ENCODE assay signal across 9 mouse cellular contexts in genomic region chr14:25701986-25702385, GRCm38 (mm10). TPM values are rescaled to one million over a fixed set of nuclear protein-coding genes. Genes with fewer than 3 reads are reported as not detected.
DNase-seq lines count a peak whose midpoint lies in the region; ATAC-seq and TF ChIP-seq lines count a peak whose summit lies in the region.
"Had no signal": no experiment of that assay in that cellular context is flagged by ENCODE, and none has a peak within 500 bp of the region (broad histone marks: within the 10 kb centered on the region; RNA-seq: fewer than 3 reads in every experiment).

No protein-coding gene starts in this region.

- TF ChIP-seq EP300 in CH12.LX (IDR thresholded peaks at IDR 0.05; ENCODE audit: low read length) = no peak

- peak; percentile 83 for TF ChIP-seq CTCF in kidney, postnatal 0 days (IDR thresholded peaks at IDR 0.05; ENCODE audit: low read depth)
- peak in 1 of 2 experiments; percentile 78; a peak in 3 of 4 replicates for TF ChIP-seq CTCF in CH12.LX (conservative IDR thresholded peaks at IDR 0.05 in 1 of 2, IDR thresholded peaks at IDR 0.05 in 1 of 2; ENCODE audit: low read depth in 2 of 2, low read length in 2 of 2)

- H3K4me1 ChIP-seq in kidney, postnatal 0 days (replicated peaks; ENCODE audit: insufficient read depth, low read length) = no peaks in the 10 kb centered on the region
- no peaks in the 10 kb centered on the region for H3K4me1 ChIP-seq in kidney, embryonic 15.5 days
- H3K4me1 ChIP-seq in CH12.LX (ENCODE audit: control insufficient read depth in 1 of 2, insufficient read depth in 2 of 2) = no peaks in the 10 kb centered on the region
- no peaks in the 10 kb centered on the region for H3K4me1 ChIP-seq in intestine, embryonic 15.5 days (replicated peaks)

- no peak for ATAC-seq in kidney, postnatal 0 days (replicated peaks; ENCODE audit: low FRiP score, low read depth)
- no peak for ATAC-seq in kidney, embryonic 15.5 days (replicated peaks; ENCODE audit: low FRiP score)
- ATAC-seq in activated CD4-positive, CD25-positive, alpha-beta regulatory T cell, adult 4 months = peak; percentile 32
- peak; percentile 39 for ATAC-seq in intestine, embryonic 15.5 days

- dilution Hi-C loops in CH12.LX (cut with MboI; ENCODE audit: extremely low pct_ligation_motif_present, extremely low pct_unique_long_range_greater_than_20kb, low sequenced_read_pairs) = no loop called here

- no peak for TF ChIP-seq POLR2A in CH12.LX (IDR thresholded peaks at IDR 0.05; ENCODE audit: low read depth, low read length)

- peak; percentile 83 for TF ChIP-seq RAD21 in CH12.LX (IDR thresholded peaks at IDR 0.05; ENCODE audit: low read depth, low read length)

- H3K4me3 ChIP-seq in kidney, postnatal 0 days (replicated peaks; ENCODE audit: low read depth, low read length) = no peak overlapping the region
- H3K4me3 ChIP-seq in kidney, embryonic 15.5 days (replicated peaks) = no peak overlapping the region
- H3K4me3 ChIP-seq in CH12.LX (replicated peaks in 1 of 3; ENCODE audit: low read depth in 2 of 3, low read length in 2 of 3, poor library complexity in 1 of 3) = no peak overlapping the region
- H3K4me3 ChIP-seq in intestine, embryonic 15.5 days (replicated peaks) = no peak overlapping the region
- H3K4me3 ChIP-seq: megakaryocyte, embryonic 14.5 days had no signal

- H3K4me2 ChIP-seq in kidney, postnatal 0 days (ENCODE audit: low read length) = no peak overlapping the region
- no peak overlapping the region for H3K4me2 ChIP-seq in kidney, embryonic 15.5 days
- H3K4me2 ChIP-seq in CH12.LX (ENCODE audit: insufficient read depth, low read depth, poor library complexity, severe bottlenecking) = no peak overlapping the region
- H3K4me2 ChIP-seq in intestine, embryonic 15.5 days (replicated peaks) = no peak overlapping the region

- H3K36me3 ChIP-seq in kidney, postnatal 0 days (ENCODE audit: insufficient read depth, low read length) = peaks cover 29% of the 10 kb centered on the region
- H3K36me3 ChIP-seq in kidney, embryonic 15.5 days = peaks cover 39% of the 10 kb centered on the region
- H3K36me3 ChIP-seq in CH12.LX (replicated peaks in 1 of 2; ENCODE audit: control insufficient read depth in 1 of 2, insufficient read depth in 1 of 2, low read length in 1 of 2) = peaks cover 26 to 44% of the 10 kb centered on the region in 2 experiments
- H3K36me3 ChIP-seq in intestine, embryonic 15.5 days = peaks cover 26% of the 10 kb centered on the region

- DNase-seq in kidney, postnatal 0 days (ENCODE audit: low spot score) = peak; percentile 88
- DNase-seq in CH12.LX (ENCODE audit: extremely low read depth) = peak; percentile 53
- peak; percentile 51 for DNase-seq in thymus, postnatal 25 days
- no peak for DNase-seq in adrenal gland, postnatal 25 days
- no peak for DNase-seq in adrenal gland, adult 8-10 months

- no peaks in the 10 kb centered on the region for H3K9me3 ChIP-seq in kidney, postnatal 0 days (replicated peaks; ENCODE audit: low read length)
- no peaks in the 10 kb centered on the region for H3K9me3 ChIP-seq in kidney, embryonic 15.5 days (replicated peaks)
- no peaks in the 10 kb centered on the region for H3K9me3 ChIP-seq in CH12.LX (replicated peaks; ENCODE audit: low read length)
- H3K9me3 ChIP-seq in intestine, embryonic 15.5 days = no peaks in the 10 kb centered on the region
- H3K9me3 ChIP-seq: megakaryocyte, embryonic 14.5 days had no signal

- H3K9ac ChIP-seq in kidney, postnatal 0 days (ENCODE audit: low read depth, low read length) = no peak overlapping the region
- H3K9ac ChIP-seq in kidney, embryonic 15.5 days = no peak overlapping the region
- H3K9ac ChIP-seq in CH12.LX (ENCODE audit: insufficient read depth, low read depth) = no peak overlapping the region
- H3K9ac ChIP-seq in intestine, embryonic 15.5 days = no peak overlapping the region

- no peak overlapping the region for H3K27ac ChIP-seq in kidney, postnatal 0 days
- no peak overlapping the region for H3K27ac ChIP-seq in kidney, embryonic 15.5 days
- no peak overlapping the region for H3K27ac ChIP-seq in CH12.LX (ENCODE audit: insufficient read depth, low read depth)
- H3K27ac ChIP-seq in intestine, embryonic 15.5 days = no peak overlapping the region

- in situ Hi-C loops in CH12.LX (cut with MboI; ENCODE audit: low pct_ligation_motif_present, low pct_unique_long_range_greater_than_20kb, low sequenced_read_pairs) = no loop called here

- H3K27me3 ChIP-seq in kidney, postnatal 0 days (ENCODE audit: insufficient read depth, low read length) = no peaks in the 10 kb centered on the region
- H3K27me3 ChIP-seq in kidney, embryonic 15.5 days = no peaks in the 10 kb centered on the region
- H3K27me3 ChIP-seq in CH12.LX (replicated peaks) = no peaks in the 10 kb centered on the region
- no peaks in the 10 kb centered on the region for H3K27me3 ChIP-seq in intestine, embryonic 15.5 days (replicated peaks)
- H3K27me3 ChIP-seq: megakaryocyte, embryonic 14.5 days had no signal

- H3K79me2 ChIP-seq in CH12.LX (replicated peaks; ENCODE audit: control insufficient read depth, extremely low read depth, insufficient read depth, poor library complexity, severe bottlenecking) = no peaks in the 10 kb centered on the region

TF ChIP-seq in CH12.LX, 34 proteins besides CTCF, POLR2A, EP300 and RAD21:
- no peak for TF ChIP-seq IRF4 (IDR thresholded peaks at IDR 0.05; ENCODE audit: low read depth, low read length)
- TF ChIP-seq ZKSCAN1 (IDR thresholded peaks at IDR 0.05; ENCODE audit: borderline replicate concordance, low read depth, low read length) = no peak
- no peak for TF ChIP-seq MXI1 (IDR thresholded peaks at IDR 0.05; ENCODE audit: low read depth, low read length)
- no peak for TF ChIP-seq CHD2 (IDR thresholded peaks at IDR 0.05; ENCODE audit: low read length)
- TF ChIP-seq MAZ (IDR thresholded peaks at IDR 0.05; ENCODE audit: low read depth, low read length) = no peak
- TF ChIP-seq SMC3 (IDR thresholded peaks at IDR 0.05; ENCODE audit: low read depth, low read length) = peak; percentile 65
TF ChIP-seq in CH12.LX: peak in this region for 1.

RNA-seq across cellular contexts. Expression of gene Ppif, which starts 8.0 kb away (rescaled TPM):
- 56.5 and 61.2 TPM in 2 replicates for polyA plus RNA-seq in kidney, postnatal 0 days (2015; fragmentation: Nextera tagmentation; extraction: Ambion mirVana)
- polyA plus RNA-seq in kidney, embryonic 15.5 days (2015; fragmentation: Nextera tagmentation; extraction: Ambion mirVana) = 41.5 and 42.1 TPM in 2 replicates
- 29.1 and 38.3 TPM in 2 replicates for total RNA-seq in CH12.LX (2012; rRNA removed)
- 50.3 and 52.9 TPM in 2 replicates for total RNA-seq in CH12.LX (2014; rRNA removed)
- 99.3 and 106 TPM in 2 replicates for polyA plus RNA-seq in CH12.LX (2012; ENCODE audit: insufficient read length, low read depth)
- 10 to 100 TPM; 23.8 to 28.5 TPM for polyA plus RNA-seq in activated CD4-positive, CD25-positive, alpha-beta regulatory T cell, adult 4 months (2017; shearing (Covaris generic))
- polyA plus RNA-seq in intestine, embryonic 15.5 days (2015; fragmentation: Nextera tagmentation; extraction: Ambion mirVana) = 89.9 and 90.5 TPM in 2 replicates
- 29.4 and 35.9 TPM in 2 replicates for total RNA-seq in adrenal gland, postnatal 25 days (2021)
- 10 to 100 TPM; 17.3 to 23.5 (median 19.4) TPM for total RNA-seq in adrenal gland, adult 8-10 months (2022)

Comparison
In these comparisons a context has a peak if more than half of its experiments do, and no peak if none do; other contexts are left out.
1. ATAC-seq: peak in activated CD4-positive, CD25-positive, alpha-beta regulatory T cell, adult 4 months (single experiment) and intestine, embryonic 15.5 days (single experiment); none in kidney, postnatal 0 days (single experiment) and kidney, embryonic 15.5 days (single experiment).
2. DNase-seq: peak in kidney, postnatal 0 days (single experiment), CH12.LX (single experiment) and thymus, postnatal 25 days (single experiment); none in adrenal gland, postnatal 25 days (single experiment) and adrenal gland, adult 8-10 months (single experiment).